Mouse (Mus musculus) lung, postnatal 10 days (tissue): Measurements from ENCODE around the gene Xlr.
"Not testable (repeated sequence)": the region's sequence is repeated elsewhere in the genome, so short reads cannot be mapped to it uniquely, and the experiment has no call there.

Source experiments
- DNase-seq: peaks from one replicate; pipeline ENCODE4 v3.0.0; 2021

Xlr gene

DNA sequence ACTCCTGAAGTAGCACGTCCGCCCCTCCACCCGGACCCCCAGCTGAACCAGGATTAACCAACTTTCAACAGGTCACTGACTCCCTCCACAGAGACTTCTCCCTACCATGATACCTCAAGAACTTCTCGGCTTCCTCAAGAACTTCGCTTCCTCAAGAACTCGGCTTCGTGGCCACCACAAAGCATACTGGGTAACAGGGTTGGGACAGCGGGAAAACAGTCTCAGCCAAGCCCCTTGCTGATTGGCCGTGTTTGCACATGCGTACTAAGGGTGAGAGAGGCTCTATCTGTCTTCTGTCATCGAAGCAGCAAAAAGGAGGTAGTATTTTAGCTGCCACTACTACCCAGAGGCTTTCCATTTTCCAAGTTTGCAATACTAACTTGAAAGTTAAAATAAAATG, at the start of gene Xlr:
Gene Xlr, minus strand, starts transcription at position 188 of the 400 bp plus-strand sequence.
- not testable (repeated sequence) for DNase-seq

- DNase-seq: no peak
Measured at GRCm38 (mm10) chrX:53799074-53799473, 1.6 kb upstream of the Xlr start.

- no peak for DNase-seq
Measured at GRCm38 (mm10) chrX:53776276-53776675, 21.2 kb downstream of the Xlr start, which contains the start of gene Zfp36l3. TSS of gene Zfp36l3 (minus strand) at chrX:53776394.

- no peak for DNase-seq
Measured at GRCm38 (mm10) chrX:53757736-53758135, 39.8 kb downstream of the Xlr start, which contains the start of gene 1700013H16Rik. TSS of gene 1700013H16Rik (minus strand) at chrX:53757831.

GRCm38 (mm10) chrX:53752851-53753250, 44.7 kb downstream of the Xlr start:
- no peak for DNase-seq

GRCm38 (mm10) chrX:53728967-53729366, 68.5 kb downstream of the Xlr start:
- no peak for DNase-seq
